25 mouse cellular contexts compared by ENCODE assay signal in the genomic region with DNA sequence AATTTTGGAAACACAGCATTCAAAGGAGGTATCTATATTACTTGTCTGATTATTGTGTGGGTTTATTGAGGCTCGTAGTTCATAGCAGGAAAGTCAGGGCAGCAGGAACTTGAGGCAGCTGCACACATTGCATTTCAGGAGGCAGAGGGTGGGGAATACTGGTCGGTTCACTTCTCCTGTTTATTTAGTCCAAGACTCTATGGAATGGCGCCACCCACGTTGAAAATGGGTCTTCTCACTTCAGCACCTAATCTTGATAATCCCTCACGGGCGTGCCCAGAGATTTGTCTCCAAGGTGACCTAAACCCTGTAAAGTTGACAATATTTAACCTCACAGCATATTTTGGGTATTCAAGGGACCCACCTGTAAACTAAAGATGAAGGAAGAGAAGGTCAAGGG. TPM values are rescaled to one million over a fixed set of nuclear protein-coding genes. Genes with fewer than 3 reads are reported as not detected.
DNase-seq lines count a peak whose midpoint lies in the region; ATAC-seq lines count a peak whose summit lies in the region.
"Had no signal": no experiment of that assay in that cellular context is flagged by ENCODE, and none has a peak within 500 bp of the region (broad histone marks: within the 10 kb centered on the region; RNA-seq: fewer than 3 reads in every experiment).

No protein-coding gene starts in this region.

- H3K36me3 ChIP-seq in kidney, embryonic 14.5 days (ENCODE audit: control insufficient read depth, insufficient read depth, low read length), result no peaks in the 10 kb centered on the region
- no peaks in the 10 kb centered on the region for H3K36me3 ChIP-seq in embryonic facial prominence, embryonic 10.5 days (replicated peaks)
- no peaks in the 10 kb centered on the region for H3K36me3 ChIP-seq in kidney, embryonic 15.5 days
- H3K36me3 ChIP-seq: embryonic facial prominence, embryonic 13.5 days; limb, embryonic 10.5 days; midbrain, embryonic 10.5 days; stomach, embryonic 15.5 days had no signal

- no peak for ATAC-seq in kidney, embryonic 14.5 days (ENCODE audit: low FRiP score, low TSS enrichment)
- no peak for ATAC-seq in kidney, embryonic 15.5 days (replicated peaks; ENCODE audit: low FRiP score)
- ATAC-seq: activated CD4-positive, CD25-positive, alpha-beta regulatory T cell, adult 4 months; CD4-positive, CD25-positive, alpha-beta regulatory T cell, adult 4 months; forebrain, embryonic 14.5 days had no signal

- no peak overlapping the region for H3K4me2 ChIP-seq in kidney, embryonic 14.5 days (replicated peaks; ENCODE audit: low read depth, low read length)
- no peak overlapping the region for H3K4me2 ChIP-seq in kidney, embryonic 15.5 days
- H3K4me2 ChIP-seq: embryonic facial prominence, embryonic 13.5 days; hindbrain, embryonic 14.5 days; stomach, embryonic 15.5 days had no signal

- H3K27me3 ChIP-seq in kidney, embryonic 14.5 days (ENCODE audit: control insufficient read depth, insufficient read depth, low read length), result no peaks in the 10 kb centered on the region
- H3K27me3 ChIP-seq in embryonic facial prominence, embryonic 10.5 days (replicated peaks; ENCODE audit: low read depth, poor library complexity, severe bottlenecking), result no peaks in the 10 kb centered on the region
- no peaks in the 10 kb centered on the region for H3K27me3 ChIP-seq in kidney, embryonic 15.5 days
- H3K27me3 ChIP-seq: embryonic facial prominence, embryonic 13.5 days; stomach, embryonic 15.5 days had no signal

- no peaks in the 10 kb centered on the region for H3K9me3 ChIP-seq in kidney, embryonic 14.5 days (ENCODE audit: control insufficient read depth, low read length)
- no peaks in the 10 kb centered on the region for H3K9me3 ChIP-seq in embryonic facial prominence, embryonic 10.5 days
- no peaks in the 10 kb centered on the region for H3K9me3 ChIP-seq in kidney, embryonic 15.5 days (replicated peaks)
- H3K9me3 ChIP-seq: embryonic facial prominence, embryonic 13.5 days; limb, embryonic 10.5 days; midbrain, embryonic 10.5 days; stomach, embryonic 15.5 days had no signal

- H3K4me3 ChIP-seq in kidney, embryonic 14.5 days (ENCODE audit: low read length), result no peak overlapping the region
- H3K4me3 ChIP-seq in embryonic facial prominence, embryonic 10.5 days, result no peak overlapping the region
- no peak overlapping the region for H3K4me3 ChIP-seq in kidney, embryonic 15.5 days (replicated peaks)
- H3K4me3 ChIP-seq: embryonic facial prominence, embryonic 13.5 days; limb, embryonic 10.5 days; midbrain, embryonic 10.5 days; stomach, embryonic 15.5 days had no signal

- no peak overlapping the region for H3K9ac ChIP-seq in kidney, embryonic 14.5 days (ENCODE audit: low read depth, low read length)
- H3K9ac ChIP-seq in kidney, embryonic 15.5 days, result no peak overlapping the region
- H3K9ac ChIP-seq: embryonic facial prominence, embryonic 13.5 days; hindbrain, embryonic 14.5 days; stomach, embryonic 15.5 days had no signal

- 70% methylated on average over 6 of the region's 6 CpGs for WGBS in kidney, embryonic 14.5 days
- 69% methylated on average over 6 of the region's 6 CpGs for WGBS in embryonic facial prominence, embryonic 10.5 days
- 68% methylated on average over 6 of the region's 6 CpGs for WGBS in kidney, embryonic 15.5 days

- peak; percentile 20 for DNase-seq in kidney, adult 18-20 months
- peak; percentile 14 for DNase-seq in embryonic facial prominence, embryonic 10.5 days (ENCODE audit: low spot score)
- DNase-seq in heart, postnatal 4 days, result no peak
- DNase-seq in frontal cortex, postnatal 25 days (ENCODE audit: low spot score in 2 of 2), result no peak
- no peak for DNase-seq in spleen, adult 18-20 months
- DNase-seq: adrenal gland, adult 8-10 months; cerebellum, adult 11-12 months; cerebellum, postnatal 10 days; gastrocnemius, postnatal 14 days; heart, adult 18-20 months; heart, postnatal 36 days; liver; lung, postnatal 10 days; right cerebral cortex, postnatal 4 days; thymus, postnatal 25 days had no signal

- no peaks in the 10 kb centered on the region for H3K4me1 ChIP-seq in kidney, embryonic 14.5 days (ENCODE audit: control insufficient read depth, insufficient read depth, low read length)
- H3K4me1 ChIP-seq in embryonic facial prominence, embryonic 10.5 days, result no peaks in the 10 kb centered on the region
- no peaks in the 10 kb centered on the region for H3K4me1 ChIP-seq in kidney, embryonic 15.5 days
- H3K4me1 ChIP-seq: embryonic facial prominence, embryonic 13.5 days; limb, embryonic 10.5 days; midbrain, embryonic 10.5 days; stomach, embryonic 15.5 days had no signal

- H3K27ac ChIP-seq in kidney, embryonic 14.5 days (ENCODE audit: low read depth, low read length), result no peak overlapping the region
- no peak overlapping the region for H3K27ac ChIP-seq in embryonic facial prominence, embryonic 10.5 days (replicated peaks)
- 0 out of 2 replicates have a peak overlapping the region, but pooled peaks have one; percentile 18 for H3K27ac ChIP-seq in kidney, embryonic 15.5 days
- H3K27ac ChIP-seq: embryonic facial prominence, embryonic 13.5 days; hindbrain, embryonic 14.5 days; limb, embryonic 10.5 days; midbrain, embryonic 10.5 days; stomach, embryonic 15.5 days had no signal

RNA-seq across cellular contexts. Expression of a gene that starts 31.0 kb away (rescaled TPM):
- polyA plus RNA-seq in kidney, embryonic 14.5 days (2014; fragmentation: Nextera tagmentation; extraction: Ambion mirVana), result 0.87 and 0.99 TPM in 2 replicates
- 0.65 and 0.82 TPM in 2 replicates for polyA plus RNA-seq in embryonic facial prominence, embryonic 10.5 days (2016; fragmentation: Nextera tagmentation; extraction: Ambion mirVana)
- polyA plus RNA-seq in kidney, embryonic 15.5 days (2015; fragmentation: Nextera tagmentation; extraction: Ambion mirVana), result 1.3 and 1.4 TPM in 2 replicates
- total RNA-seq in heart, postnatal 4 days (2021), result 10 to 100 TPM; 88.5 to 98.9 TPM
- polyA plus RNA-seq: activated CD4-positive, CD25-positive, alpha-beta regulatory T cell, adult 4 months had no signal

Comparison
In these comparisons a context has a peak if more than half of its experiments do, and no peak if none do; other contexts are left out.
1. DNase-seq: peak in kidney, adult 18-20 months (single experiment) and embryonic facial prominence, embryonic 10.5 days (single experiment); none in heart, postnatal 4 days (single experiment), frontal cortex, postnatal 25 days (0 of 2) and spleen, adult 18-20 months (0 of 2).